16 mouse cellular contexts compared by ENCODE assay signal in genomic region chr13:12214922-12215321, GRCm38 (mm10).
"Had no signal": no experiment of that assay in that cellular context is flagged by ENCODE, and none has a peak within 500 bp of the region (broad histone marks: within the 10 kb centered on the region; RNA-seq: fewer than 3 reads in every experiment).

No protein-coding gene starts in this region.

- DNase-seq: lung, postnatal 14 days; lung, postnatal 36 days; right cerebral cortex, postnatal 14 days; thymus, adult 2 months; thymus, postnatal 25 days; thymus, postnatal 4 days had no signal

- H3K27ac ChIP-seq: lung, embryonic 15.5 days; macrophage; midbrain, embryonic 13.5 days; midbrain, embryonic 15.5 days; neural tube, embryonic 12.5 days; stomach, embryonic 15.5 days; stomach, postnatal 0 days had no signal

- H3K9me3 ChIP-seq: lung, embryonic 15.5 days; megakaryocyte, embryonic 14.5 days; midbrain, embryonic 13.5 days; midbrain, embryonic 15.5 days; neural tube, embryonic 12.5 days; stomach, embryonic 15.5 days had no signal

- ATAC-seq: lung, postnatal 0 days; midbrain, embryonic 13.5 days; midbrain, embryonic 15.5 days had no signal

- H3K4me1 ChIP-seq: lung, embryonic 15.5 days; midbrain, embryonic 13.5 days; midbrain, embryonic 15.5 days; neural tube, embryonic 12.5 days; stomach, embryonic 15.5 days had no signal

- H3K9ac ChIP-seq: lung, embryonic 15.5 days; midbrain, embryonic 13.5 days; midbrain, embryonic 15.5 days; neural tube, embryonic 12.5 days; stomach, embryonic 15.5 days had no signal

- H3K4me2 ChIP-seq: lung, embryonic 15.5 days; midbrain, embryonic 11.5 days; midbrain, embryonic 13.5 days; midbrain, embryonic 15.5 days; neural tube, embryonic 12.5 days; stomach, embryonic 15.5 days had no signal

- H3K27me3 ChIP-seq: lung, embryonic 15.5 days; megakaryocyte, embryonic 14.5 days; midbrain, embryonic 13.5 days; midbrain, embryonic 15.5 days; neural tube, embryonic 12.5 days; stomach, embryonic 15.5 days had no signal

- H3K4me3 ChIP-seq: lung, embryonic 15.5 days; megakaryocyte, embryonic 14.5 days; midbrain, embryonic 13.5 days; midbrain, embryonic 15.5 days; neural tube, embryonic 12.5 days; stomach, embryonic 15.5 days had no signal
